Mouse (Mus musculus) forebrain, embryonic 14.5 days (tissue): Measurements from ENCODE around the gene Prkar2b. TPM values are rescaled to one million over a fixed set of nuclear protein-coding genes. Genes with fewer than 3 reads are reported as not detected.

ENCODE experiments used
- ATAC-seq: fragments of 200-750 bp; cut with Nextera tagmentation; 2 replicates; pipeline ENCODE4 v1.8.0; 2017; ENCODE audit warnings: mild to moderate bottlenecking, moderate library complexity
- DNase-seq: peaks from one replicate; pipeline ENCODE4 v3.0.0-alpha.2; 2015; ENCODE audit warnings: low spot score
- H3K27ac ChIP-seq: fragments of 300-500 bp; sonication (generic); 2 replicates; pipeline ENCODE4 v1.5.1; 2014; ENCODE audit warnings: low read depth, mild to moderate bottlenecking, control low read depth, low read length, moderate library complexity
- H3K27me3 ChIP-seq: fragments of 300-500 bp; sonication (generic); replicated peaks from 2 replicates; pipeline ENCODE4 v1.6.1; 2014; ENCODE audit warnings: low read length, control low read depth, mixed read lengths; ENCODE audit not compliant: control insufficient read depth, insufficient read depth
- H3K36me3 ChIP-seq: fragments of 300-500 bp; sonication (generic); 2 replicates; pipeline ENCODE4 v1.6.1; 2014; ENCODE audit warnings: low read length, control low read depth; ENCODE audit not compliant: control insufficient read depth, insufficient read depth
- H3K4me1 ChIP-seq: fragments of 300-500 bp; sonication (generic); 2 replicates; pipeline ENCODE4 v1.6.1; 2014; ENCODE audit warnings: antibody characterized with exemption, low read length, control low read depth; ENCODE audit not compliant: control insufficient read depth, insufficient read depth
- H3K4me2 ChIP-seq: fragments of 300-500 bp; sonication (generic); 2 replicates; pipeline ENCODE4 v1.6.1; 2014; ENCODE audit warnings: mild to moderate bottlenecking, control low read depth, low read length
- H3K4me3 ChIP-seq: fragments of 300-500 bp; sonication (generic); 2 replicates; pipeline ENCODE4 v1.5.1; 2014; ENCODE audit warnings: low read depth, low read length, control low read depth
- H3K9ac ChIP-seq: fragments of 300-500 bp; sonication (generic); 2 replicates; pipeline ENCODE4 v1.6.1; 2014; ENCODE audit warnings: mild to moderate bottlenecking, low read length, control low read depth, moderate library complexity
- H3K9me3 ChIP-seq: fragments of 300-500 bp; sonication (generic); replicated peaks from 2 replicates; pipeline ENCODE4 v1.6.1; 2016; ENCODE audit warnings: low read length, control low read depth, mixed read lengths; ENCODE audit not compliant: control insufficient read depth
- WGBS: fragments of 180-500 bp; shearing (Covaris S2); extraction: QIAGEN DNeasy Blood & Tissue Kit; methylation state at CpG from one replicate; pipeline ENCODE4 v1.1.7; 2014; 5-methylcytosine and 5-hydroxymethylcytosine counted together
- polyA plus RNA-seq: library from polyadenylated mRNA; unstranded; fragments of >200 nt; fragmentation: Nextera tagmentation; extraction: Ambion mirVana; gene quantifications from 2 replicates; pipeline ENCODE4 v1.2.1, GENCODE M21; 2014

Gene Prkar2b
- polyA plus RNA-seq, 1 experiment from 2014 or later: 114 TPM

- H3K4me3 ChIP-seq: no peak overlapping the region
- no peaks in the 10 kb centered on the region for H3K36me3 ChIP-seq
- no peak overlapping the region for H3K27ac ChIP-seq
- WGBS: 69% methylated on average over 9 of the region's 9 CpGs
- no peaks in the 10 kb centered on the region for H3K9me3 ChIP-seq
- no peaks in the 10 kb centered on the region for H3K27me3 ChIP-seq
- H3K9ac ChIP-seq: no peak overlapping the region
- H3K4me2 ChIP-seq: no peak overlapping the region
- DNase-seq: no peak
- peaks cover 26% of the 10 kb centered on the region for H3K4me1 ChIP-seq
- ATAC-seq: no peak
Observed at GRCm38 (mm10) chr12:32054476-32055166, 6.5 kb downstream of the Prkar2b start.

- Histone ChIP-seq H3K27me3 (no peaks in the 10 kb centered on the region), H3K9me3 (no peaks in the 10 kb centered on the region), H3K36me3 (no peaks in the 10 kb centered on the region), H3K27ac (no peak overlapping the region), H3K4me2 (no peak overlapping the region), H3K4me1 (peaks cover 21% of the 10 kb centered on the region), H3K9ac (no peak overlapping the region), H3K4me3 (no peak overlapping the region)
- DNase-seq (no peak), ATAC-seq (no peak)
- 50% methylated on average over 11 of the region's 11 CpGs for WGBS
Observed at GRCm38 (mm10) chr12:32053637-32054366, 7.3 kb downstream of the Prkar2b start.

DNA sequence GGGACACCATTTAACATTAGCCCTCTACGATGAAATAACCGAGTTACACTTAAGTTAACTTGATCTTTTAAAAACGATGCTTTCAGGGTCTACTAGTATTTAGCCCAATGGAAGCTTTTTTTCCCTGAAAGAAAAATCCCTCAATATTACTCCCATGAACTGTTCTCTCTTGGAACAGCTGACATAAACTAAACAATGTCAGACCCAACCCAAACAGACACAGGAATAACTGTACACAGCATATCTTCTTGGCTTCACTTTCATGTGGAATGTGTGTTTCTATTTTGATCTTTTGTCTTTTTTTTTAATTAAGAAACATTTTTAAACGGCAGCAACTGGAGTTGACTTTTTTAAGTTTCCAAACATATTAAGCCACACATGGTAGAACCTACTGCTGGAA is 8.2 kb downstream of the Prkar2b start:
- H3K9ac ChIP-seq: no peak overlapping the region
- H3K4me2 ChIP-seq: no peak overlapping the region
- H3K27ac ChIP-seq: no peak overlapping the region
- DNase-seq: no peak
- peaks cover 13% of the 10 kb centered on the region; the same call in 1 of the 2 replicates for H3K4me1 ChIP-seq
- H3K27me3 ChIP-seq: no peaks in the 10 kb centered on the region
- no peaks in the 10 kb centered on the region for H3K36me3 ChIP-seq
- no peaks in the 10 kb centered on the region for H3K9me3 ChIP-seq
- WGBS: 85% methylated on average over 4 of the region's 4 CpGs
- ATAC-seq: no peak
- H3K4me3 ChIP-seq: no peak overlapping the region

DNA sequence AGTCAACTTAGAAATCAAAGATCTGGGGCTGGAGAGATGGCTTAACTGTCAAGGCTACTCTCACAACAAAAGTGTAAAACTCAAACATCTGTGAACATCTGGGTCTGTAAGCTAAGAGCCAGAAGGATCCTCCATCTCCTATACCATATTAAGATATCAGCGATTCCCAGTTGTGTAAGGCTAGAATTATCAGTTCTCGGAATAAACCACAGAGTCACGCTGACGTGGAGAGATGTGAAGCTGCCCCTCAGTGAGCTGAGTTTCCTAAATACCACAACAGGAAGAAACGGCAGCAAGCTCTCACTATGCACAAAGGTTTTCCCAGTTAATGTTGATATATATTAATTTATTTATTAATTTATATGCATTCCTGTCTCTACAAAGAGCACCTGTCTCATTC is 10.9 kb downstream of the Prkar2b start:
- Histone ChIP-seq H3K9ac (no peak overlapping the region), H3K4me1 (peaks cover 8% of the 10 kb centered on the region; the same call in 1 of the 2 replicates), H3K27ac (no peak overlapping the region), H3K27me3 (no peaks in the 10 kb centered on the region), H3K36me3 (no peaks in the 10 kb centered on the region), H3K4me3 (no peak overlapping the region), H3K4me2 (no peak overlapping the region), H3K9me3 (no peaks in the 10 kb centered on the region)
- no peak for DNase-seq
- WGBS: 84% methylated on average over 5 of the region's 5 CpGs
- ATAC-seq: no peak

GRCm38 (mm10) chr12:32045566-32046330 is 15.3 kb downstream of the Prkar2b start:
- ATAC-seq: no peak
- 88% methylated on average over 17 of the region's 17 CpGs for WGBS
- H3K4me1 ChIP-seq: no peaks in the 10 kb centered on the region
- H3K4me2 ChIP-seq: no peak overlapping the region
- H3K4me3 ChIP-seq: no peak overlapping the region
- H3K36me3 ChIP-seq: no peaks in the 10 kb centered on the region
- no peaks in the 10 kb centered on the region for H3K9me3 ChIP-seq
- no peak overlapping the region for H3K27ac ChIP-seq
- H3K9ac ChIP-seq: no peak overlapping the region
- DNase-seq: no peak
- H3K27me3 ChIP-seq: no peaks in the 10 kb centered on the region

DNA sequence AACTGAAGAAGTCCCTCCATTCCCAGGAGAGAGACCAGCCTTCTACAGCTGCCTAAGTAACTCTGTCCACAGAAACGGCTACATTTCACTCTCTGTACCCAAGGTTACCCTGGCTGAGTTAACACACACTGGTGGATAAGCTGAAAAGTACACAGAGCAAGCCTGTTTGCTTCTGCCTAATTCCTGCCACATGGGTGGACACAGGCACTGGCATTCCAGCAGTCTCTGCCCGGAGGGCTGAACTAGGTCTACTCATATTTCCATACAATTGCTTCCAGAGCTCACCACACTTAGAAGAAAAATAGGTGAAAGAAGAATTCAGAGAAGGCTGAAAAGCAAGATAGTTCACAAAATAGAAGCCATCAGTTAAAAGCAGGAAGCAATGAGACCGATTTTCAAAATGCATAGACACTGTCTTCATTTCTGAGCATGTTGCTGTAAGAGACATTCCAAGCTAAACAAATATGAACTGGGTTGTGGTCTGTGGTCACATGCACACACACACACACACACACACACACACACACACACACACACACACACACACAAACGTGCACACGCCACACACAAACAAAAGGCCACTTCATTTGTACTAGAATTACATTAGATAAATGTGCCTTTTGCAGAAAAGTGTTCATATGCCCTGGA is 16.5 kb downstream of the Prkar2b start:
- Histone ChIP-seq H3K27ac (no peak overlapping the region), H3K4me2 (no peak overlapping the region), H3K9ac (no peak overlapping the region), H3K4me3 (no peak overlapping the region), H3K27me3 (no peaks in the 10 kb centered on the region), H3K4me1 (no peaks in the 10 kb centered on the region), H3K9me3 (no peaks in the 10 kb centered on the region), H3K36me3 (no peaks in the 10 kb centered on the region)
- no peak for DNase-seq
- no peak for ATAC-seq
- WGBS: 71% methylated on average over 5 of the region's 5 CpGs

DNA sequence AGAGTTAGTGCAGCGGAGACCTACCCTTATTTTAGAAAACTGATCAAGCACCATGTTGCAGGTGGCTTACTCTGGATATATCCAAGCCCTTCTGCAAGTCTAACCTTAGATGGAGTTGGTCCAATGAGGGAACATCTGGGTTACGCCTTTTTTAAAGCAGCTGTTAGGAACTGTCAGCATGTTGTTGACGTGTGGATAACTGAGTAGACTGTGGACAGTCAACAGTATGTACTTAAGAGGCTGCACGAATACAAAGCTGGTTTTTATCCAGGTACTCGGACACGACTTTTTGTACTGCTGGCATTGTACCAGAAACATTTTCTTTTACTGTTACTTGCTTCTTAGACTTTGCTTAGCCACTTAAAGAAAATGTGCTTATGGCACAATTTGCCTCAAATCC is 27.6 kb downstream of the Prkar2b start:
- Histone ChIP-seq H3K36me3 (no peaks in the 10 kb centered on the region), H3K4me1 (no peaks in the 10 kb centered on the region), H3K9me3 (no peaks in the 10 kb centered on the region), H3K9ac (no peak overlapping the region), H3K4me2 (no peak overlapping the region), H3K27me3 (no peaks in the 10 kb centered on the region), H3K27ac (no peak overlapping the region; the same call in 1 of the 2 replicates), H3K4me3 (no peak overlapping the region)
- ATAC-seq: no peak
- 86% methylated on average over 6 of the region's 6 CpGs for WGBS
- no peak for DNase-seq

DNA sequence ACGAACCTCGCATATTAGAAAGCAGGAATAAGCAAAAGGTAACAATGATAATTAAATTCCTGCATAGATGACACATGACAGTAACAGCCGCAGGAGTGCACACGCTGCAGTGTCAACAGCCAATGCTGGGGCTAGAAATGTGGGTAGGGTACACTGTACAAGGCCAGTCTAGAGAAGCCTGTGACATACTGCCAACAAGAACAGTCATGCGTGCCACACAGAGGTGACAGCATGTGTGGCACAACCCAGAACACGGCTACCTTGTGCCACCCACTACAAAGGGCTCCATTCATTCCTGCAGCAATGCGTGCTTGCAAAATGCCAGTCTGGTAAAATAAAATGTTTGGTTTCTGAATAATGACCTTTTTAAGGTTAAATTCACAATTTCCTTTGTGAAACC is 28.2 kb downstream of the Prkar2b start:
- H3K27me3 ChIP-seq: no peaks in the 10 kb centered on the region

More for the DNA sequence above, 28.2 kb downstream of the Prkar2b start:
- Histone ChIP-seq H3K9ac (no peak overlapping the region), H3K4me1 (no peaks in the 10 kb centered on the region), H3K36me3 (no peaks in the 10 kb centered on the region), H3K4me3 (no peak overlapping the region), H3K27ac (no peak overlapping the region), H3K9me3 (no peaks in the 10 kb centered on the region), H3K4me2 (no peak overlapping the region)
- ATAC-seq (no peak), DNase-seq (no peak)
- WGBS: 87% methylated on average over 7 of the region's 7 CpGs
